Mouse (Mus musculus) forebrain, embryonic 12.5 days (tissue): ENCODE data around the gene Cdh24. TPM values are rescaled to one million over a fixed set of nuclear protein-coding genes. Genes with fewer than 3 reads are reported as not detected.

ENCODE experiments used
- ATAC-seq: fragments of 200-750 bp; cut with Nextera tagmentation; 2 replicates; pipeline ENCODE4 v1.8.0; 2017; ENCODE audit warnings: moderate TSS enrichment; ENCODE audit not compliant: low FRiP score
- H3K27ac ChIP-seq: fragments of 300-500 bp; sonication (generic); 2 replicates; pipeline ENCODE4 v1.5.1; 2016; ENCODE audit warnings: mild to moderate bottlenecking
- H3K27me3 ChIP-seq: fragments of 300-500 bp; sonication (generic); 2 replicates; pipeline ENCODE4 v1.6.1; 2016; ENCODE audit warnings: mild to moderate bottlenecking
- H3K36me3 ChIP-seq: fragments of 300-500 bp; sonication (generic); replicated peaks from 2 replicates; pipeline ENCODE4 v1.6.1; 2016; ENCODE audit warnings: mild to moderate bottlenecking
- H3K4me1 ChIP-seq: fragments of 300-500 bp; sonication (generic); 2 replicates; pipeline ENCODE4 v1.6.1; 2016
- H3K4me2 ChIP-seq: fragments of 300-500 bp; sonication (generic); 2 replicates; pipeline ENCODE4 v1.6.1; 2016; ENCODE audit warnings: mild to moderate bottlenecking, moderate library complexity
- H3K4me3 ChIP-seq: fragments of 300-500 bp; sonication (generic); replicated peaks from 2 replicates; pipeline ENCODE4 v1.5.1; 2016; ENCODE audit warnings: mild to moderate bottlenecking
- H3K9ac ChIP-seq: fragments of 300-500 bp; sonication (generic); 2 replicates; pipeline ENCODE4 v1.6.1; 2016; ENCODE audit warnings: mild to moderate bottlenecking
- H3K9me3 ChIP-seq: fragments of 300-500 bp; sonication (generic); 2 replicates; pipeline ENCODE4 v1.6.1; 2016
- WGBS: fragments of 180-500 bp; shearing (Covaris S2); methylation state at CpG from one replicate; pipeline ENCODE4 v1.1.7; 2016; 5-methylcytosine and 5-hydroxymethylcytosine counted together
- polyA plus RNA-seq: library from polyadenylated mRNA; unstranded; fragments of >200 nt; fragmentation: Nextera tagmentation; extraction: Ambion mirVana; gene quantifications from 2 replicates; pipeline ENCODE4 v1.2.1, GENCODE M21; 2016

Cdh24 gene
- polyA plus RNA-seq, 1 experiment from 2014 or later, result 10.7 TPM

DNA sequence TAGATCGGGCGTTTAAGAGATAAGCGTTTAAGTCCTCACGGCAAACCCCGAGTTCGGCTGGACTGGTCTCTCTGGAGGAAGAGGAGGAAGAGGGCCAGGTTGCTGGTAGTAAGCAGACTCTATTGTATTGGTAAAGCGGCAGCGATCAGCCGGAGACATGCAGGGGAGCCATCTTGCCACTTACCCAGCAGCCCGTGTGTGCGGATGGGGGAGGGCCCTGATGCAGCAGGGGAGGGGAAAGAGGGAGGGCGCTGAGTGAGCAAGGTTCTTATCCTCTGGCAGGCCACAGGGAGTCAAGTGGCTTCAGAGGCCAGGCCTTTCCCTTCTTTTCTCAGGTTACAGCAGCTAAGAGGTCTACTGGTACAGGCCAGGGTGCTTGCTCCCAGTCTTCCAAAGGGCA lies 12.3 kb upstream of the Cdh24 start:
- Histone ChIP-seq H3K4me1 (peaks cover 47% of the 10 kb centered on the region), H3K27me3 (no peaks in the 10 kb centered on the region), H3K36me3 (peaks cover 62% of the 10 kb centered on the region), H3K4me2 (peak overlapping the region; percentile 92), H3K27ac (peak overlapping the region; percentile 90), H3K9ac (peak overlapping the region; percentile 92), H3K4me3 (peak overlapping the region; percentile 62), H3K9me3 (no peaks in the 10 kb centered on the region)
- ATAC-seq, result peak; percentile 89
- under 1% methylated on average over 12 of the region's 12 CpGs for WGBS

DNA sequence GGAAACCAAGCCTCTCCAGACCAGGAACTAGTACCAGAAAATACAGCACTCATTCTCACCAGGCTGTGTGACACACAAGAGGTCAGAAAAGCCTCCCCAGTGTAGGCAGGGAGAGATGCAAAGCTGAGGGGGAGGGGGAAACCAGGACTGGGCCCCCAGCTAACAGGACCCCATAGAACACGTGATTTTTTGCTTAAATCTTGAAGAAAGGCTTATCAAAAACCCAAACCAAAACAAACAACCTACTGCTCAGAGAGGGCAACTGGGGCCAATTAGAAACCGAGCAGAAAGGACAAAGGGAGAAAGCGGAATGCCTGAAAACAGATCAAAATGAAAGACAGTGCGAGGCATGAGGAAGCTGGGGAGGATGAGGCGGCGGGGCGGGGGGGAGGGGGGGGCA lies 11.6 kb upstream of the Cdh24 start:
- Histone ChIP-seq H3K9me3 (no peaks in the 10 kb centered on the region), H3K27ac (peak overlapping the region; percentile 90), H3K4me2 (peak overlapping the region; percentile 92), H3K9ac (peak overlapping the region; percentile 92), H3K4me3 (peak overlapping the region; percentile 62), H3K27me3 (no peaks in the 10 kb centered on the region), H3K36me3 (peaks cover 62% of the 10 kb centered on the region), H3K4me1 (peaks cover 51% of the 10 kb centered on the region)
- WGBS, result 0% methylated on average over 7 of the region's 7 CpGs
- peak; percentile 36; the same call in 1 of the 2 replicates for ATAC-seq

DNA sequence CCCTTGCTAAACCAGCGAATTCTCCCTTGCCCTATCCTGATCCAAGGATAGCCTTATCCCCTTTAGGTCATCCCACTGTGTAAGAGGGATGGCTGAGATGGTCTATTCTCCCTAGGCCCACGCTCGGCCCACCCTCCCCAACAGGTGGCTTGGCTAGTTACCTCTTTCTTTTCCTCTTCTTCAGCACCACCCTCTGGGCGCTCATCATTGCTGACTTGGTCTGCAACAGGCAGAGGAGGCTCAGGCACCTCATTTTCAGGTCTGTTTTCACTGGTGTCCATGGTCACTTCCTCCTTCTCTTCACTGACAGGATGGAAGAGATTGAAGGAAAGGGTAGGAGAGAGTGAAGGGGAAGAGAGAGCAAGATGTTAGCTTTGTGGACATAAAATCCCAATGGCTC lies 10.4 kb upstream of the Cdh24 start:
- no peak for ATAC-seq
- Histone ChIP-seq H3K9ac (0 out of 2 replicates have a peak overlapping the region, but pooled peaks have one; percentile 25), H3K36me3 (peaks cover 63% of the 10 kb centered on the region), H3K27ac (peak overlapping the region; percentile 43), H3K27me3 (no peaks in the 10 kb centered on the region), H3K4me2 (peak overlapping the region; percentile 92), H3K4me1 (peaks cover 51% of the 10 kb centered on the region), H3K9me3 (no peaks in the 10 kb centered on the region), H3K4me3 (peak overlapping the region; percentile 5; the same call in 1 of the 2 replicates)
- WGBS, result 77% methylated on average over 4 of the region's 4 CpGs

DNA sequence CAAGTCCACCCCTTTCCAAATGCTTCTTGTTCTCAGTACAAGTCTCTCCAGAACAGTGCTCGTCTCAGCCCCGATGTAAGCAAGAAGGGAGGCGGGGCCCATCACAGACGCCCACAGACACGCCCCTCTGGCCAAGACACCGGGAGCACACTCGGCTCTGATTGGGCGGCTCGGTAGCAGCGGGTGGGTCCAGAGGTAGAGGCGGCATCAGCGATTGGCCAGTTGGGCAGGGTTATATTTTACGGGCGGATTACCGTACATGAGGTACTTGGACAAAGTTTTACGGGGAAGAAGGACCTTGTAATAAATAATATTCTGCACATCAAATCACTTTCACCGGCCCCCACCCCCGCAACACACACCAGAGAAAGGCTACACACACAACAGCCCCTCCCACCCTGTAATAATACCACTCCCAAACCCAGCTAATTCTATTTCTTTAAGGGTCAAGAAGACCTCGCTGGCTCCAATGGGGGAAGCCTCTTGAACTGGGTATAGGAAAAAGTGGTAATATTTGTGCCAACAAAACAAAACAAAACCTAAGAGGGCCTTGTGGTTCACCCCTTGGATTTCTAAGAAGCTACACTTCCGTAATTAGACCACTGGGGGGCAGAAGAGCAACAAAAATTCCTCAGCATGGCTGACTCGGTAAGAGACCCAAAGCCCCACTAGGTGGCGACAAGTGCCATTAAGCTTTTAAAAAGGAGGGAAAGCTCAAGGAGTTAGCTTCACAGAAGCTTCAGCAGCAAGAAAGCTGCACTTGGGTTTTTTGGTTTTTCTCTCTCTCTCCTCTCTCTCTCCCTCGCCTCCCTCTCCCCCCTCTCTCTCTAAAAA lies 9.7 kb upstream of the Cdh24 start:
- peak overlapping the region; percentile 43 for H3K27ac ChIP-seq
- 0 out of 2 replicates have a peak overlapping the region, but pooled peaks have one; percentile 25 for H3K9ac ChIP-seq
- ATAC-seq, result peak; percentile 39; the same call in 1 of the 2 replicates
- no peaks in the 10 kb centered on the region for H3K9me3 ChIP-seq
- 62% methylated on average over 23 of the region's 23 CpGs for WGBS
- no peak overlapping the region for H3K4me3 ChIP-seq
- peaks cover 63% of the 10 kb centered on the region for H3K36me3 ChIP-seq
- peaks cover 51% of the 10 kb centered on the region for H3K4me1 ChIP-seq
- no peaks in the 10 kb centered on the region for H3K27me3 ChIP-seq
- H3K4me2 ChIP-seq, result peak overlapping the region; percentile 92

DNA sequence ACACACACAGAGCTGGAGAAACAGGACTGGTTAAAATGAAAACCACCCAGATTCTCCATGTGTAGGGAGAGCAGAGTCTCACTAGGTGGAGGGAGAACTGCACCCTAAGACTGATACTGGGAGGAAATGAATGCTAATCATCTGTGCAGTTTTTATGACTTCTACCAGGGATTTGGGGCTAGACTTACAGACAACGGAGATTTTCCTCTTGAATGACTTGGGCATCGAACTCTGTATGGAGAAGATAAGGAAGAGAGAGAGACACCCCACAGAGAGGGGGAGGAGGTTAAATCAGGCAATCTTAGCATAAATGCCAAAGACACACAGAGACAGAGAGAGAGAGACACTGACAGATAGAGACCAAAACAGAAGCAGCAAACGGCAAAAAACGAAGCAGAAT lies 6.7 kb upstream of the Cdh24 start:
- Histone ChIP-seq H3K4me2 (no peak overlapping the region), H3K27me3 (no peaks in the 10 kb centered on the region), H3K4me1 (peaks cover 42% of the 10 kb centered on the region), H3K27ac (no peak overlapping the region), H3K36me3 (peaks cover 86% of the 10 kb centered on the region), H3K9me3 (no peaks in the 10 kb centered on the region), H3K9ac (no peak overlapping the region; the same call in 1 of the 2 replicates), H3K4me3 (no peak overlapping the region)
- ATAC-seq, result no peak
- WGBS, result 83% methylated on average over 4 of the region's 4 CpGs

DNA sequence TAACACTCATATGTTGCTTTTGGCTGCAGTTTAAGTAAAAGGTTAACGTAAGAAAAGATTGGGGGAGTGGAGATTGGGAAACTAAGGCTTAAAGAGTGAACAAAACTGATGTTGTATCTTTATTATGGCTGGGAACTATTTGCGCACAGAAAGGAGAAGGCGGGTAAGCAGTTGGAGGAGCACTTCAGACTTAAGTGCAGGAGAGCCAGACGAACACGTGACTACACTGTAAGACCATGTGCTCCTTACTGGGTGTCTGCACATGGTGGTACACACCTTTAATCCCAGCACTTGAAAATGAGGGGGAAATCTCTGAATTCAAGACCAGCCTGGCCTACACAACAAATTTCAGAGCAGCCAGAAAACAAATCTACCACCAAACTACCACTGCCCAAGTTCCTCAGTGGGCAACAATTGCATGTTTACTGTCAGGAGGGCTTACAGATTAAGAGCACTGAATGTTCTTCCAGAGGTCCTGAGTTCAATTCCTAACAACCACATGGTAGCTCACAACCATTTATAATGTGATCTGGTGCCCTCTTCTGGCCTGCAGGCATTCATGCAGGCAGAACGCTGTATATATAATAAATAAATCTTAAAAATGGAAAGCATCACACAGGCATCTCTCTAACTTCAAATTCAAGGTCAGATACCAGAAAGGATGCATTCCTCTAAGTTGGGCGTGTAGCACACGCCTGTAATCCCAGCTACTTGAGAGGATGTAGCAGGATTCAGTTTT lies 5.9 kb upstream of the Cdh24 start:
- WGBS, result 89% methylated on average over 8 of the region's 8 CpGs
- H3K4me2 ChIP-seq, result no peak overlapping the region
- H3K9ac ChIP-seq, result no peak overlapping the region
- H3K9me3 ChIP-seq, result no peaks in the 10 kb centered on the region
- H3K27me3 ChIP-seq, result no peaks in the 10 kb centered on the region
- H3K27ac ChIP-seq, result no peak overlapping the region
- peaks cover 94% of the 10 kb centered on the region for H3K36me3 ChIP-seq
- ATAC-seq, result no peak
- no peak overlapping the region for H3K4me3 ChIP-seq
- H3K4me1 ChIP-seq, result peaks cover 35% of the 10 kb centered on the region

DNA sequence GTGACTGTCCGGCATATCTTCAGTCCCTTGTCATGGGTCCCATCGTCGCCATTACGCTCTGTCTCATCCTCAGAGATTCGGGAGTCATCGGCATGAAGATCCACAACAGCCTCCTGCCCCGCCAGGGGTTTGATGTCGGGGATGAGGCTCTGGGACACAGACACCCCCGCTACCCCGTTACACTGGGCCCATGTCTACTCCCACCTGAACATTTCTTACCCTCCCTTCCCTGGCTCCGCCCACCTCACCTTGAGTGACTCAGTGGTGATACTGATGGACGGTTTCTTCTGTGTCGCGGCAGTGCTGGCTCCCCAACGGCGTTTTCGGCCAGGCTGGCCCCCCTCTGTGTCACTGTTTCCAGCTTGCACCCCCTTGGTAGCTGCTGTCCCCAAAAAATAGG lies 5.3 kb upstream of the Cdh24 start:
- Histone ChIP-seq H3K4me1 (peaks cover 28% of the 10 kb centered on the region), H3K27ac (no peak overlapping the region), H3K36me3 (peaks cover 90% of the 10 kb centered on the region), H3K9me3 (no peaks in the 10 kb centered on the region), H3K9ac (no peak overlapping the region), H3K27me3 (no peaks in the 10 kb centered on the region), H3K4me2 (no peak overlapping the region), H3K4me3 (no peak overlapping the region)
- 94% methylated on average over 17 of the region's 17 CpGs for WGBS
- ATAC-seq, result no peak

DNA sequence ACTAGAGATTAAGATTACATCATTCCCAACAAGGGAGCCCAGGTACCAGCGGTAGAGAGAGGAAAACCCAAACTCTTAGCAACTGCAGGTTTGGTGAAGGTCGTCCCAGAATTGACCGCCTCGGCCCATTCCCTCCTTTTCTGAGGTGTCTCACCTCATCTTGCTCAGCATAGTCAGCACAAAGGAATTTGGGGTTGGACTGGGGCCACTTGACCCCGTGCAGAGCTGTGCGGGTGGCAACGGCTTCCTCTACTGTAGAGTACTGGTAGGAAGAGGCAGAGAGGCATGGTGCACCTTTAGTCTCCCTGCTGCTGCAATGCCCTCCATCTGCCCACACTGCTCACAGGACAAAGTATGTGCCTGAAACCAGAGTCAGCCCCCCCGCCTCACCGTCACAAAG lies 3.1 kb upstream of the Cdh24 start:
- no peak overlapping the region for H3K4me2 ChIP-seq
- ATAC-seq, result no peak
- no peak overlapping the region for H3K4me3 ChIP-seq
- 93% methylated on average over 9 of the region's 9 CpGs for WGBS
- no peaks in the 10 kb centered on the region for H3K9me3 ChIP-seq
- H3K27ac ChIP-seq, result no peak overlapping the region
- no peaks in the 10 kb centered on the region for H3K27me3 ChIP-seq
- H3K9ac ChIP-seq, result no peak overlapping the region
- peaks cover 70% of the 10 kb centered on the region for H3K36me3 ChIP-seq
- peaks cover 26% of the 10 kb centered on the region for H3K4me1 ChIP-seq

DNA sequence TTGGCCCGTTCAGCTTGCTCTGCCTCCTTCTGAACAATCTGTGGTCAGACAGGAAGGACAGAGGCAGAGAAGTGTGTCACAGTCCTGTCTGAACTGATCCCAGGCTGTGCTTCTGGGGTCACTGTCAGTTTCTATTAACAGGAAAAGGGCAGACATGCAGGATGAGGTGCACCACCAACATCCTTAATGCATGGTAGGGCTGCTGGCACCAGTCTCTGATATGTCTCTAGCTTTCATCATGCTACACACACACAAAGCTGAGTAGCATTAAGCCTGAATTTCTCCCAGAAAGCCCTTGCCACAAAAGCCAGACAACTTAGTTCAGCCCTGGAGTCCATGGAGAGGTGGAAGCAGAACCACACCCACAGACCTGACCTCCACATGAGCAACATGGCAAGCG lies 1.8 kb upstream of the Cdh24 start:
- WGBS, result 91% methylated on average over 2 of the region's 2 CpGs
- no peak overlapping the region for H3K4me3 ChIP-seq
- peaks cover 66% of the 10 kb centered on the region for H3K36me3 ChIP-seq
- H3K9ac ChIP-seq, result no peak overlapping the region
- H3K27me3 ChIP-seq, result no peaks in the 10 kb centered on the region
- no peak overlapping the region for H3K27ac ChIP-seq
- H3K4me1 ChIP-seq, result peaks cover 22% of the 10 kb centered on the region
- H3K9me3 ChIP-seq, result no peaks in the 10 kb centered on the region
- no peak for ATAC-seq
- H3K4me2 ChIP-seq, result no peak overlapping the region

DNA sequence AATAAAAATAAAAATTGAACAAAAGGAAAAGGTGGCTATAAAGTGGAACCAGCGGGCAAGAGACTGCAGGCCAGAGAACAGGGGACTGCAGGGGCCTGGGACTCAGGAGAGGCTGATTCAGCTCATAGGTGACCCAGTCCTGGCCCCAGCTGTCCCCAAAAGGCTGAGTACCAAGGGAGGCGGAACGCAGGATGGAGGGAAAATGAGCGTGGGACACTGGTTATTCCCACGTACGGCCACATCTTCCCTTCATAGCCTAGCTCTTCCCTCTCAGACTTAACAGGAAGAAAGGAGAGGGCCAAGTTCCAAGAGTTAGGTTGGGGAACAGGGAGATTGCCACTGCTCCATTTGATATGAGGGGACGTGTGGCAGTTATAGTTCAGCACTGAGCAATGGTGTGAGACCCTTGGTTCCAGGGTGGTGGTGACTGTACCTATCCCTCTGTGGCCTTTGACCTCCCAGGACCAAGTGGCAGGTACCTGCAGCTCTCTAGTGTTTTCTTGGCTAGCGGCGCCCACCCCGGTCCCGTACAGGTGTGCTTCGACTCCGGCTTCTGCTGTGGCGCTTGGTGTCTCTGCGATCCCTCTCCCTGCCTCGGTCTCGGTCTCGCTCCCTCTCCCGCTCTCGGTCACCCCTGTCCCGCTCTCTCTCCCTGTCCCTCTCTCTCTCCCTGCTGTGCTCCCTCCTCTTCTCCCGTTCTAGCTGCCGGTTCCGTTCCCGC lies 1.2 kb upstream of the Cdh24 start:
- Histone ChIP-seq H3K4me1 (peaks cover 22% of the 10 kb centered on the region), H3K27ac (no peak overlapping the region), H3K9me3 (no peaks in the 10 kb centered on the region), H3K4me3 (no peak overlapping the region), H3K4me2 (no peak overlapping the region), H3K9ac (no peak overlapping the region), H3K36me3 (peaks cover 64% of the 10 kb centered on the region), H3K27me3 (no peaks in the 10 kb centered on the region)
- 73% methylated on average over 25 of the region's 25 CpGs for WGBS
- no peak for ATAC-seq

DNA sequence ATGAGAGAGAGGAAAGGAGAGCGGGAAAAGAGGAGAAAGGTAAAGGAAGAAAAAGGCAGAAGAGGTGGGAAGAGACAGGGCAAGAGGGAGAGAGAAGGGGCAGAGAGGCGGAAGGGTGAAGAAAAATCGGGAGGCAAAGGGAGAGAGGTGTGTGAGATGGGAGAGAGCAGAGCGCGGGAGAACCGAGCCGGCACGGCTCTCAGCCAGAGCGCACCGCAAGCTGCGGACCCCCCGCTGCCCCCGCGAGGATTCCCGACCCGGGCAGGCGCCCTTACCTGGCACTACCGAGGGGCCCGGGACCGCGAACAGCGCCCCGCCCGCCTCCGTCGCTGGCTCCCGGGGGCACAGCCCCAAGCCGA lies 239 bp downstream of the Cdh24 start, which contains the start of gene Gm17606:
TSS of gene Gm17606 (plus strand) at position 7 of the 359 bp plus-strand sequence.
- H3K27ac ChIP-seq, result peak within 1 kb of the TSS; percentile 91
- peak within 1 kb of the TSS; percentile 84 for H3K4me3 ChIP-seq
- H3K27me3 ChIP-seq, result no peaks in the 10 kb centered on the region
- peak within 1 kb of the TSS; percentile 96 for H3K9ac ChIP-seq
- WGBS, result under 1% methylated on average over 23 of the region's 28 CpGs
- H3K36me3 ChIP-seq, result peaks cover 64% of the 10 kb centered on the region
- no peaks in the 10 kb centered on the region for H3K9me3 ChIP-seq
- peaks cover 22% of the 10 kb centered on the region for H3K4me1 ChIP-seq
- H3K4me2 ChIP-seq, result peak within 1 kb of the TSS; percentile 97
- ATAC-seq, result no peak

DNA sequence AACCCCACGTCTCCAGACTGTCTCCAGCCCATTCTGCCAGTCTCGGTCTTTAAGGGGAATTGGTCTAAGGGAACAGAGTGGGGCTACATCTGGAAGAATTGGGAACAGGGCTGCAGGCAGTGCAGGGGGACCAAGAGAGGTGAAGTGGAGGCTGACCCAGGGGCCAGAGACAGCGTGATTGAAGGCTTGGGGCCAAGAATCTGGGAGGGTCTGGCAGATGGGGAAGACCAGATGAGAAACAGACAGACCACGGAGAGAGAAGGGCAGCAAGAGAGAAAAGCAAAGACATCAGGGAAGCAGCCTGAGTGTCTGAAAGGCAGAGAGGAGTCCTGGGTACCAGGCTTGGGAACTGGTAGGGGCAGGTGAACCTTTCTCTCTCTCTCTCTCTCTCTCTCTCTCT lies 1.0 kb downstream of the Cdh24 start:
- peak overlapping the region; percentile 97 for H3K4me2 ChIP-seq
- ATAC-seq, result no peak
- WGBS, result 19% methylated on average over 4 of the region's 4 CpGs

More for the DNA sequence above, 1.0 kb downstream of the Cdh24 start:
- no peaks in the 10 kb centered on the region for H3K27me3 ChIP-seq
- H3K4me3 ChIP-seq, result peak overlapping the region; percentile 84
- peaks cover 61% of the 10 kb centered on the region for H3K36me3 ChIP-seq
- H3K4me1 ChIP-seq, result peaks cover 22% of the 10 kb centered on the region
- H3K9ac ChIP-seq, result peak overlapping the region; percentile 96
- H3K9me3 ChIP-seq, result no peaks in the 10 kb centered on the region
- H3K27ac ChIP-seq, result 0 out of 2 replicates have a peak overlapping the region, but pooled peaks have one; percentile 8
